In genomic region chr15:12308539-12308938, GRCm38 (mm10) we compare ENCODE assay signal across 33 mouse cellular contexts. TPM values are rescaled to one million over a fixed set of nuclear protein-coding genes. Genes with fewer than 3 reads are reported as not detected.
"Had no signal": no experiment of that assay in that cellular context is flagged by ENCODE, and none has a peak within 500 bp of the region (broad histone marks: within the 10 kb centered on the region; RNA-seq: fewer than 3 reads in every experiment).

No protein-coding gene starts in this region.

- H3K9ac ChIP-seq: embryonic facial prominence, embryonic 12.5 days; embryonic facial prominence, embryonic 13.5 days; embryonic facial prominence, embryonic 15.5 days; forebrain, embryonic 12.5 days; forebrain, embryonic 13.5 days; forebrain, embryonic 15.5 days; forebrain, postnatal 0 days; heart, embryonic 12.5 days had no signal

- H3K36me3 ChIP-seq: embryonic facial prominence, embryonic 10.5 days; embryonic facial prominence, embryonic 12.5 days; embryonic facial prominence, embryonic 13.5 days; embryonic facial prominence, embryonic 15.5 days; forebrain, embryonic 10.5 days; forebrain, embryonic 12.5 days; forebrain, embryonic 15.5 days; heart, embryonic 10.5 days; heart, embryonic 12.5 days had no signal

- H3K4me2 ChIP-seq: embryonic facial prominence, embryonic 12.5 days; embryonic facial prominence, embryonic 13.5 days; embryonic facial prominence, embryonic 15.5 days; forebrain, embryonic 12.5 days; forebrain, embryonic 13.5 days; forebrain, embryonic 15.5 days; heart, embryonic 12.5 days had no signal

- ATAC-seq: forebrain, embryonic 13.5 days; forebrain, embryonic 14.5 days; forebrain, embryonic 15.5 days; forebrain, embryonic 16.5 days; forebrain, postnatal 0 days had no signal

- H3K9me3 ChIP-seq: embryonic facial prominence, embryonic 10.5 days; embryonic facial prominence, embryonic 12.5 days; embryonic facial prominence, embryonic 13.5 days; embryonic facial prominence, embryonic 15.5 days; forebrain, embryonic 10.5 days; forebrain, embryonic 12.5 days; forebrain, embryonic 13.5 days; forebrain, embryonic 15.5 days; heart, embryonic 10.5 days; heart, embryonic 12.5 days had no signal

- H3K4me1 ChIP-seq: embryonic facial prominence, embryonic 12.5 days; embryonic facial prominence, embryonic 13.5 days; forebrain, embryonic 12.5 days; forebrain, embryonic 13.5 days; forebrain, embryonic 15.5 days had no signal

- DNase-seq: cerebellum, adult 8-10 months; cerebellum, adult 9-10 months; cerebellum, adult 9-11 months; cerebellum, postnatal 10 days; cerebellum, postnatal 14 days; cerebellum, postnatal 25 days; cerebellum, postnatal 36 days; embryo, embryonic 11 days; forebrain, postnatal 0 days; gastrocnemius, adult 2 months; gastrocnemius, postnatal 10 days; gastrocnemius, postnatal 14 days; gastrocnemius, postnatal 25 days; gastrocnemius, postnatal 36 days; heart, adult 18-20 months; heart, adult 2 months had no signal

- H3K4me3 ChIP-seq: embryonic facial prominence, embryonic 10.5 days; embryonic facial prominence, embryonic 12.5 days; embryonic facial prominence, embryonic 13.5 days; embryonic facial prominence, embryonic 15.5 days; erythroblast, embryonic 14.5 days; forebrain, embryonic 10.5 days; forebrain, embryonic 12.5 days; forebrain, embryonic 13.5 days; forebrain, embryonic 15.5 days; gastrocnemius, adult 2 months; heart, adult 2 months; heart, embryonic 10.5 days; heart, embryonic 12.5 days had no signal

- H3K27ac ChIP-seq: embryonic facial prominence, embryonic 10.5 days; embryonic facial prominence, embryonic 12.5 days; embryonic facial prominence, embryonic 13.5 days; embryonic facial prominence, embryonic 15.5 days; forebrain, embryonic 10.5 days; forebrain, embryonic 12.5 days; forebrain, embryonic 13.5 days; forebrain, embryonic 15.5 days; gastrocnemius, adult 2 months; heart, adult 2 months; heart, embryonic 10.5 days had no signal

- H3K27me3 ChIP-seq: embryonic facial prominence, embryonic 12.5 days; embryonic facial prominence, embryonic 15.5 days; forebrain, embryonic 12.5 days; forebrain, embryonic 13.5 days; forebrain, embryonic 15.5 days; heart, embryonic 12.5 days had no signal

RNA-seq across cellular contexts. Expression of gene 1810049J17Rik, which starts 13.2 kb away (rescaled TPM):
- total RNA-seq: forebrain, postnatal 0 days; gastrocnemius, adult 2 months; gastrocnemius, postnatal 10 days; gastrocnemius, postnatal 14 days; gastrocnemius, postnatal 36 days; heart, adult 2 months had no signal
- polyA plus RNA-seq: cortical plate, adult 2 months; embryonic facial prominence, embryonic 10.5 days; embryonic facial prominence, embryonic 11.5 days; embryonic facial prominence, embryonic 13.5 days; erythroblast, embryonic 14.5 days; forebrain, embryonic 10.5 days; forebrain, embryonic 11.5 days; forebrain, embryonic 12.5 days; forebrain, embryonic 13.5 days; forebrain, embryonic 16.5 days; frontal cortex, adult 2 months; heart, adult 2 months; heart, embryonic 10.5 days had no signal
